Mouse (Mus musculus) heart, embryonic 12.5 days (tissue): ENCODE results near the gene Itpkc. TPM values are rescaled to one million over a fixed set of nuclear protein-coding genes. Genes with fewer than 3 reads are reported as not detected.

Experiments
- ATAC-seq: fragments of 200-750 bp; cut with Nextera tagmentation; 2 replicates; pipeline ENCODE4 v1.8.0; 2017; ENCODE audit warnings: moderate TSS enrichment, moderate library complexity; ENCODE audit not compliant: insufficient number of reproducible peaks, low FRiP score
- H3K27ac ChIP-seq: fragments of 300-500 bp; sonication (generic); 2 replicates; pipeline ENCODE4 v1.5.1; 2016; ENCODE audit warnings: mild to moderate bottlenecking, moderate library complexity; ENCODE audit not compliant: poor library complexity, severe bottlenecking
- H3K27me3 ChIP-seq: fragments of 300-500 bp; sonication (generic); replicated peaks from 2 replicates; pipeline ENCODE4 v1.6.1; 2016; ENCODE audit warnings: mild to moderate bottlenecking, moderate library complexity
- H3K36me3 ChIP-seq: fragments of 300-500 bp; sonication (generic); 2 replicates; pipeline ENCODE4 v1.6.1; 2016; ENCODE audit warnings: mild to moderate bottlenecking, moderate library complexity
- H3K4me1 ChIP-seq: fragments of 300-500 bp; sonication (generic); replicated peaks from 2 replicates; pipeline ENCODE4 v1.6.1; 2016; ENCODE audit warnings: mild to moderate bottlenecking
- H3K4me2 ChIP-seq: fragments of 300-500 bp; sonication (generic); 2 replicates; pipeline ENCODE4 v1.6.1; 2016; ENCODE audit warnings: mild to moderate bottlenecking, moderate library complexity
- H3K4me3 ChIP-seq: fragments of 300-500 bp; sonication (generic); 2 replicates; pipeline ENCODE4 v1.5.1; 2016; ENCODE audit warnings: mild to moderate bottlenecking
- H3K9ac ChIP-seq: fragments of 300-500 bp; sonication (generic); 2 replicates; pipeline ENCODE4 v1.6.1; 2016; ENCODE audit warnings: mild to moderate bottlenecking, moderate library complexity
- H3K9me3 ChIP-seq: fragments of 300-500 bp; sonication (generic); replicated peaks from 2 replicates; pipeline ENCODE4 v1.6.1; 2016; ENCODE audit warnings: mild to moderate bottlenecking, moderate library complexity
- WGBS: fragments of 180-500 bp; shearing (Covaris S2); methylation state at CpG from one replicate; pipeline ENCODE4 v1.1.7; 2016; 5-methylcytosine and 5-hydroxymethylcytosine counted together
- polyA plus RNA-seq: library from polyadenylated mRNA; unstranded; fragments of >200 nt; fragmentation: Nextera tagmentation; extraction: Ambion mirVana; gene quantifications from 2 replicates; pipeline ENCODE4 v1.2.1, GENCODE M21; 2016

The Itpkc gene
- polyA plus RNA-seq, 1 experiment from 2014 or later, result 3.4 TPM

GRCm38 (mm10) chr7:27237527-27237926 lies 9.1 kb upstream of the Itpkc start:
- 84% methylated on average over 2 of the region's 2 CpGs for WGBS
- no peak overlapping the region for H3K4me2 ChIP-seq
- H3K4me1 ChIP-seq, result peaks cover 7% of the 10 kb centered on the region
- no peaks in the 10 kb centered on the region for H3K27me3 ChIP-seq
- peaks cover 20% of the 10 kb centered on the region for H3K36me3 ChIP-seq
- ATAC-seq, result no peak
- H3K27ac ChIP-seq, result no peak overlapping the region
- no peak overlapping the region for H3K4me3 ChIP-seq
- no peak overlapping the region for H3K9ac ChIP-seq
- no peaks in the 10 kb centered on the region for H3K9me3 ChIP-seq

- 84% methylated on average over 2 of the region's 2 CpGs for WGBS
- ATAC-seq, result no peak
- H3K4me1 ChIP-seq, result peaks cover 7% of the 10 kb centered on the region
Observed at GRCm38 (mm10) chr7:27235726-27236125, 7.3 kb upstream of the Itpkc start.

GRCm38 (mm10) chr7:27233300-27233699 lies 4.8 kb upstream of the Itpkc start:
- Histone ChIP-seq H3K27ac (no peak overlapping the region), H3K4me2 (peak overlapping the region; percentile 76)

More at GRCm38 (mm10) chr7:27235726-27236125, 7.3 kb upstream of the Itpkc start:
- Histone ChIP-seq H3K27ac (no peak overlapping the region), H3K36me3 (peaks cover 14% of the 10 kb centered on the region), H3K27me3 (no peaks in the 10 kb centered on the region), H3K4me3 (no peak overlapping the region), H3K9me3 (no peaks in the 10 kb centered on the region), H3K4me2 (no peak overlapping the region), H3K9ac (no peak overlapping the region)

GRCm38 (mm10) chr7:27232781-27233281 lies 4.4 kb upstream of the Itpkc start, which contains the start of gene Coq8b:
Gene Coq8b, plus strand, starts transcription at chr7:27233023.
- 0% methylated on average over 25 of the region's 25 CpGs for WGBS
- ATAC-seq, result peak; percentile 89
- Histone ChIP-seq H3K9me3 (no peaks in the 10 kb centered on the region), H3K4me3 (peak within 1 kb of the TSS; percentile 65), H3K27me3 (no peaks in the 10 kb centered on the region), H3K4me2 (peak within 1 kb of the TSS; percentile 76), H3K36me3 (peaks cover 7% of the 10 kb centered on the region), H3K27ac (peak within 1 kb of the TSS; percentile 17; the same call in 1 of the 2 replicates), H3K9ac (peak within 1 kb of the TSS; percentile 61), H3K4me1 (peaks cover 12% of the 10 kb centered on the region)

More at GRCm38 (mm10) chr7:27233300-27233699, 4.8 kb upstream of the Itpkc start:
- Histone ChIP-seq H3K4me1 (peaks cover 12% of the 10 kb centered on the region), H3K9me3 (no peaks in the 10 kb centered on the region), H3K9ac (peak overlapping the region; percentile 61), H3K4me3 (peak overlapping the region; percentile 65), H3K27me3 (no peaks in the 10 kb centered on the region), H3K36me3 (peaks cover 7% of the 10 kb centered on the region)
- no peak for ATAC-seq
- 5% methylated on average over 6 of the region's 6 CpGs for WGBS

GRCm38 (mm10) chr7:27231693-27232331 lies 3.4 kb upstream of the Itpkc start:
- H3K4me2 ChIP-seq, result no peak overlapping the region
- WGBS, result 62% methylated on average over 7 of the region's 7 CpGs
- no peak for ATAC-seq

GRCm38 (mm10) chr7:27230781-27231180 lies 2.3 kb upstream of the Itpkc start:
- no peak overlapping the region for H3K4me2 ChIP-seq
- peaks cover 30% of the 10 kb centered on the region for H3K4me1 ChIP-seq
- no peak overlapping the region for H3K27ac ChIP-seq
- H3K9ac ChIP-seq, result no peak overlapping the region
- H3K9me3 ChIP-seq, result no peaks in the 10 kb centered on the region
- no peaks in the 10 kb centered on the region for H3K36me3 ChIP-seq
- H3K27me3 ChIP-seq, result no peaks in the 10 kb centered on the region
- WGBS, result 70% methylated on average over 4 of the region's 4 CpGs
- ATAC-seq, result no peak
- H3K4me3 ChIP-seq, result no peak overlapping the region

More at GRCm38 (mm10) chr7:27231693-27232331, 3.4 kb upstream of the Itpkc start:
- H3K36me3 ChIP-seq, result no peaks in the 10 kb centered on the region
- no peaks in the 10 kb centered on the region for H3K9me3 ChIP-seq
- H3K9ac ChIP-seq, result no peak overlapping the region
- H3K27ac ChIP-seq, result no peak overlapping the region
- no peaks in the 10 kb centered on the region for H3K27me3 ChIP-seq
- H3K4me3 ChIP-seq, result no peak overlapping the region
- H3K4me1 ChIP-seq, result peaks cover 20% of the 10 kb centered on the region

GRCm38 (mm10) chr7:27228865-27229264 lies 404 bp upstream of the Itpkc start:
- peak overlapping the region; percentile 68 for H3K4me3 ChIP-seq
- H3K4me1 ChIP-seq, result peaks cover 47% of the 10 kb centered on the region
- peak overlapping the region; percentile 78 for H3K9ac ChIP-seq
- H3K9me3 ChIP-seq, result no peaks in the 10 kb centered on the region
- WGBS, result 19% methylated on average over 6 of the region's 6 CpGs
- peak overlapping the region; percentile 76 for H3K4me2 ChIP-seq
- H3K27me3 ChIP-seq, result no peaks in the 10 kb centered on the region
- no peak for ATAC-seq
- peak overlapping the region; percentile 76 for H3K27ac ChIP-seq
- H3K36me3 ChIP-seq, result 0 out of 2 replicates have a peak, but pooled peaks cover 2% of the 10 kb centered on the region

- 2% methylated on average over 10 of the region's 10 CpGs for WGBS
- no peaks in the 10 kb centered on the region for H3K27me3 ChIP-seq
- H3K4me2 ChIP-seq, result peak overlapping the region; percentile 76
- ATAC-seq, result no peak
- peaks cover 40% of the 10 kb centered on the region for H3K4me1 ChIP-seq
- H3K4me3 ChIP-seq, result peak overlapping the region; percentile 68
- H3K9me3 ChIP-seq, result no peaks in the 10 kb centered on the region
- no peak overlapping the region for H3K27ac ChIP-seq
- peak overlapping the region; percentile 78 for H3K9ac ChIP-seq
- H3K36me3 ChIP-seq, result 0 out of 2 replicates have a peak, but pooled peaks cover 6% of the 10 kb centered on the region
Observed at GRCm38 (mm10) chr7:27227676-27228075, 785 bp downstream of the Itpkc start.

- 34% methylated on average over 9 of the region's 9 CpGs for WGBS
- no peak overlapping the region for H3K27ac ChIP-seq
- H3K4me1 ChIP-seq, result peaks cover 40% of the 10 kb centered on the region
- H3K27me3 ChIP-seq, result no peaks in the 10 kb centered on the region
- peak overlapping the region; percentile 68 for H3K4me3 ChIP-seq
- peak overlapping the region; percentile 78 for H3K9ac ChIP-seq
- no peaks in the 10 kb centered on the region for H3K9me3 ChIP-seq
- H3K4me2 ChIP-seq, result peak overlapping the region; percentile 76
- ATAC-seq, result no peak
- H3K36me3 ChIP-seq, result 0 out of 2 replicates have a peak, but pooled peaks cover 6% of the 10 kb centered on the region
Observed at GRCm38 (mm10) chr7:27227276-27227675, 1.2 kb downstream of the Itpkc start.

- no peaks in the 10 kb centered on the region for H3K9me3 ChIP-seq
- H3K27me3 ChIP-seq, result no peaks in the 10 kb centered on the region
- H3K4me2 ChIP-seq, result 0 out of 2 replicates have a peak overlapping the region, but pooled peaks have one; percentile 1
- ATAC-seq, result no peak
- no peak overlapping the region for H3K27ac ChIP-seq
- no peak overlapping the region for H3K4me3 ChIP-seq
- H3K4me1 ChIP-seq, result peaks cover 40% of the 10 kb centered on the region
- peak overlapping the region; percentile 43; the same call in 1 of the 2 replicates for H3K9ac ChIP-seq
- 82% methylated on average over 11 of the region's 11 CpGs for WGBS
- peaks cover 7% of the 10 kb centered on the region; the same call in 1 of the 2 replicates for H3K36me3 ChIP-seq
Observed at GRCm38 (mm10) chr7:27224877-27225575, 3.4 kb downstream of the Itpkc start.

GRCm38 (mm10) chr7:27222538-27222937 lies 5.9 kb downstream of the Itpkc start:
- Histone ChIP-seq H3K4me3 (no peak overlapping the region), H3K9me3 (no peaks in the 10 kb centered on the region), H3K27me3 (no peaks in the 10 kb centered on the region), H3K4me1 (peaks cover 35% of the 10 kb centered on the region), H3K36me3 (peaks cover 24% of the 10 kb centered on the region), H3K27ac (no peak overlapping the region), H3K9ac (no peak overlapping the region), H3K4me2 (no peak overlapping the region)
- 61% methylated on average over 1 of the region's 1 CpGs for WGBS
- ATAC-seq, result no peak
